Mouse (Mus musculus) thymus, postnatal 14 days (tissue): ENCODE results near the gene C1ql1.

Experiments
- DNase-seq: peaks from one replicate; pipeline ENCODE4 v3.0.0; 2021

Gene C1ql1

DNA sequence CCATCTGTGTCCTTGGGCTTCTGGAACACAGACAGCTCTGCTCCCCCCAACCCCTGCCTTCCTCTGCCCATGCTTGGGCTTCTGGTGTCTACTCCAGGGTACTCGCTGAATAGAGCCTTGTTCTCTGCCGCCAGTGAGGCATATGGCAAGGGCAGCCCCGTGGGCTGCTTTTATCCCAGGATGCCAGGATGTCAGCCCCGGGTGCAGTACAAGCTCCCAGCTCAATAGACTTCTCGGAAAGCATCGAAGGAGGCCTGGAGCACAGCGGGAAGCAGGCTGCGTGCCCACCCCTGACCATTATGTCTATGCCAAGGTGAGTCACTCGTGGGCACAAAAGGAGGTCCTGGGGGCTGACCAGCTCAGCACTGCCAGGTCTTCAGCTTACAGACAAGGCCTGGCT lies 48.1 kb downstream of the C1ql1 start:
- no peak for DNase-seq

DNA sequence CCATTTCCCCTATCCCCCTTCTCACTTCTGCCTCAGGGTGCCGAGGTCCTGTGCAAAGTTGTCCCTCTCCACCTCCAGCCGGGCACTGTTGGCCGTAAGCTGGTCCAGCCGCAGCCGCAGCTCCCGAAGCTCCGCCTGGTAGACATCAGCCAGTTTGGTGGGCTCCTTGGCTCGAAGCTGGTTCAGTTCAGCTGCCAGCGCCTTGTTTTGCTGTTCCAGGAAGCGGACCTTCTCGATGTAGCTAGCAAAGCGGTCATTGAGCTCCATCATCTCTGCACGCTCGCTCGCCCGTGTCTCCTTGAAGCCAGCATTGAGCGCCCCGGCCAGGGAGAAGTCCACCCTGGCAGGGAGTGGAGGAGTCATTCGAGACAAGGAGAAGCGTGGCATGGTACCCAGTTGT lies 49.8 kb downstream of the C1ql1 start:
- DNase-seq: no peak

DNA sequence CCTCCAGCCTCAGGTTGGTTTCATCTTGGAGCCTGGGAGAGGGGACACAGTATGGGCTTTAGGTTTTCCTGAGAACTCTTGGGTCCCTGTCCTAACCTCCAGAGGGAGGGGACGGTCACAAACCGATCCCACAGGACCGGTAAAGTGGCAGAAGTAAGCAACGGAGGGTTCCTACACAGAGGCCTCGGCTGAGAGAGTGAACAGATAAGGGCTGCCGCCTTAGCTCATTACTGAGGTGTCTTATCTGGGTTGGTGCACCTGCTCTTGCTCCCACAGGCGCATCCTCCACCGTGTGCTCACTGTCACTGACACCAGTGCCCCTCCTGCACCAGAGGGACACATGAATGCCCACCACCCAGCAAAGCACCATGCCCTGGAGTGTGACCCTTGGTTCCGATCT lies 50.7 kb downstream of the C1ql1 start:
- no peak for DNase-seq

- no peak for DNase-seq
Measured at GRCm38 (mm10) chr11:102894716-102895115, 51.8 kb downstream of the C1ql1 start.

GRCm38 (mm10) chr11:102893015-102893651 lies 53.4 kb downstream of the C1ql1 start:
- DNase-seq: peak; percentile 79

DNA sequence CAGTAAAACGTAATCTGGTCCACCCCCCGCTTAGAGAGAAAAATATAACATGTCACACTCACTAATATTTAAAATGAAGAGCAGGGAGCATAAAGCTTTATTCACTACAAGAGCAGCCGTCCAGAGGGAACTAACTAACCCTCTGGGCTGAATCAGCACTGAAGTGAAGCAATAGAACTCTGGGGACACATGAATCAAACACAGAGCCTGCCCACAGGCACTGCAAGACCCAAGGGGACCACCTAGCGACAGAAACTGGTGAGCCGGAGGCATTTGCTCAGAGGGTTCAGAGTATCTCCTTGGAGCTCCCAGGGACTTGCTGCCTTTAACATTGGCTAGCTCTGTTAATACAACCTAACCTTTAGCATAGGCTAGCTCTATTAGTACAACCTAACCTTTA lies 56.4 kb downstream of the C1ql1 start:
- DNase-seq: no peak
